Mouse (Mus musculus): ENCODE results near the gene Hectd1. TPM values are rescaled to one million over a fixed set of nuclear protein-coding genes. Genes with fewer than 3 reads are reported as not detected.

Hectd1 gene
- polyA plus RNA-seq, 1 experiment from 2014 or later, result 35.2 TPM

DNA sequence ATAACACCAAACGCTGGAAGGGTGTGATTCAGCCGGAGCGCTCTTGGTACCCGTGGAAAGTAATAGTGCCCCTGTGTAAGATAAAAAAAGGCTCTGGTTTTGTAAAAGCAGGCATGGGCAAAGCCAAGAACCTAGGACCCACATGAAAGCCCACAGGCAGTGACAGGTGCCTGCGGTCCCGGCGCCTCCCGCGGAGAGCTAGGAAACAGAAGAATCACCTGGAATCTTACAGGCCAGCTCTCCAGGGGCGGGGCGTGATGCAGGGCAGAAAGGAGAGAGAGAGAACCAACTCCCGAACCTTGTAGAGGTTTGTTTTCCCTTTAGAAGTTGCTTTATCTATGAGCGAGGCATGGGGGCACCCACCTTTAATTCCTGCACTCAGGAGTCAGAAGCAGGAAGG, 2.6 kb upstream of the Hectd1 start:
- Histone ChIP-seq H3K4me3 (no peak overlapping the region), H3K4me1 (peaks cover 10% of the 10 kb centered on the region; the same call in 1 of the 2 replicates), H3K9me3 (no peaks in the 10 kb centered on the region), H3K27ac (no peak overlapping the region; the same call in 1 of the 2 replicates), H3K27me3 (ENCODE audit: insufficient read depth, poor library complexity, severe bottlenecking) (no peaks in the 10 kb centered on the region), H3K36me3 (peaks cover 4% of the 10 kb centered on the region; the same call in 1 of the 2 replicates)
- DNase-seq (ENCODE audit: low spot score), result peak; percentile 64
- WGBS, result 74% methylated on average over 13 of the region's 13 CpGs

DNA sequence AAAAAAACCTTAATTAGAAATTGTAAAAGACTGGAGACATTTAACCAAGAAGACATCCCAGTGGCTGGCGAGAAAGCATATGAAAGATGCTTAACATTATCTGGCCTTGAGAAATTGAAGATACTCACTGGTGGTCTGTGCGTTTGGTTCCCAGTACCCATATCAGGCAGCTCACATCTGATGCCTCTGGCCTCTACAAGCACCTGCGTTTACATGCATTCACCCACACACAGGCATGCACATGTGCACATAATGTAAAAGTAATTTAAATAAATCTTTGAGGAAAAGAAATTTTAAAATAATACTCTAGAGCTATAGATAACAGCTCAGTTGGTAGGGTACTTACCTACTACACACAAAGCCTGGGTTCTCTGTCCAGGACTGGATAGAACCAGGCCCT, 2.0 kb upstream of the Hectd1 start:
- Histone ChIP-seq H3K27ac (no peak overlapping the region; the same call in 1 of the 2 replicates), H3K36me3 (peaks cover 7% of the 10 kb centered on the region; the same call in 1 of the 2 replicates)
- WGBS, result 92% methylated on average over 3 of the region's 3 CpGs

DNA sequence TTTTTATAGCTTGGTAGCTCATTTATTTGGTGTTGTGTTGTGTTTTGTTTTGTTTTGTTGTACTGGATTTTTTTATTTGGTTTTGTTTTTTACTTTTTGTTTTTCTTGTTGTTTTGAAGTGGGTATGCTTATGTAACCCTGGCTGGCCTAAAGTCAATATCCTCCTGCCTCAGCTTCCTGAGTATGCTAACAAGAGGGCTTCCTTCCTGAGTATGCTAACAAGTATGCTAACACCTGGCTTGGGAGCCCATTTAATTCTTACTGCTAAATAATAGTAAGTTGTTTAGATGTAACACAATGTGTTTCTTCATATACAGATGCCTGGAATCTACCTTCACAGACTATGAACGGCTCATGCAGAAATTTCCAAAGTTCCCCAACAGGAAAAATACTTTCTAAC, 1.3 kb upstream of the Hectd1 start:
- H3K27ac ChIP-seq, result peak overlapping the region; percentile 99

More for the DNA sequence above, 2.0 kb upstream of the Hectd1 start:
- Histone ChIP-seq H3K9me3 (no peaks in the 10 kb centered on the region), H3K4me3 (no peak overlapping the region), H3K27me3 (ENCODE audit: insufficient read depth, poor library complexity, severe bottlenecking) (no peaks in the 10 kb centered on the region), H3K4me1 (peaks cover 10% of the 10 kb centered on the region; the same call in 1 of the 2 replicates)
- DNase-seq (ENCODE audit: low spot score), result no peak

DNA sequence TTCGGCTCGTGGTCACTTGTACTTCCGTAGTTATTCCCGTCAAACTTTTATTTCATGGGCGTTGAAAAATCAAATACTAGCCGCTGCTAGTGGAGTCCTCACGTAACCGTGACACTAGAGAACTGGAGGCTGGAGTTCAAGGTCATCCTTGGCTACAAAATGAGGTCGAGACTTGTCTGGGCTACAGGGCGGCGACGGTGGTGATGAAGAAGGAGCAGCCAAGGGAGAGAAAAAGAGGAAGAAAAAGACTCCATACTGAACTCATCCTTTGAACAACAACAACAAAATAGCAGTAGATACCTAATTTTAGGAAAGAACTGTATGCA, 704 bp upstream of the Hectd1 start:
- H3K36me3 ChIP-seq, result peaks cover 14% of the 10 kb centered on the region
- H3K27me3 ChIP-seq (ENCODE audit: insufficient read depth, poor library complexity, severe bottlenecking), result no peaks in the 10 kb centered on the region
- peak overlapping the region; percentile 99 for H3K4me3 ChIP-seq
- H3K27ac ChIP-seq, result peak overlapping the region; percentile 99
- peaks cover 10% of the 10 kb centered on the region; the same call in 1 of the 2 replicates for H3K4me1 ChIP-seq
- no peak for DNase-seq (ENCODE audit: low spot score)
- under 1% methylated on average over 12 of the region's 12 CpGs for WGBS
- no peaks in the 10 kb centered on the region for H3K9me3 ChIP-seq

More for the DNA sequence above, 1.3 kb upstream of the Hectd1 start:
- Histone ChIP-seq H3K4me1 (peaks cover 10% of the 10 kb centered on the region; the same call in 1 of the 2 replicates), H3K9me3 (no peaks in the 10 kb centered on the region), H3K36me3 (peaks cover 10% of the 10 kb centered on the region; the same call in 1 of the 2 replicates), H3K27me3 (ENCODE audit: insufficient read depth, poor library complexity, severe bottlenecking) (no peaks in the 10 kb centered on the region), H3K4me3 (peak overlapping the region; percentile 99)
- 86% methylated on average over 1 of the region's 1 CpGs for WGBS
- no peak for DNase-seq (ENCODE audit: low spot score)

DNA sequence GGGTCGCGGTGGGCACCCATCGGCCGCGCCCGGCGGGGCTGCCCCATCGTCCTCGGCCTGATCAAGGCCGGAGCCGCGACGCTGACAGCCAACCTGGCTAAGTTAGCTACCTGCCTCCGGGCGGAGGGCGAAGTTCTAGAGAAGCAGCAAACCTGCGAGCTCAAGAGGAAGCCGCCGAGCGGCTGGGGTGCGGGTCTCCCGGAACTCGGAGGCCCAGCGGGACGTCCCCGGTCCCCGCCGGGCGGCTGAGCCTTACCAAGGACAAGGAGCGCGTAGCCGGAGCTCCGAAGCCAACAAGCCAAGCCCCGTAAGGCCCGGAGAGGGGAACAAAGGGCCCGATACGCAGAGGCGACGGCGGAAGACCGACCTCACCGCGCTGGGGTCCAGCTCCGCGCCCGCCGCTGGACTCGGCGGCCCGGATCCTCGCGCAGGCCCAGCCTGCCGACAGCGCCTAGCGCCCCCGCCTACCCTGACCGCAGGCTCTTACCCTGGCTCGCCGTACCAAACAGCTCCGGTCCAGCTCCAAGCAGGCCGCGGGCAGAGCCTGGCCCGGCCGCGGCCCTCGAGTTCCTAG, 533 bp downstream of the Hectd1 start:
- under 1% methylated on average over 66 of the region's 66 CpGs for whole genome bisulfite sequencing
- Histone ChIP-seq H3K36me3 (peaks cover 26% of the 10 kb centered on the region), H3K9me3 (no peaks in the 10 kb centered on the region), H3K27me3 (ENCODE audit: insufficient read depth, poor library complexity, severe bottlenecking) (no peaks in the 10 kb centered on the region), H3K4me3 (peak overlapping the region; percentile 99), H3K4me1 (peaks cover 10% of the 10 kb centered on the region; the same call in 1 of the 2 replicates), H3K27ac (peak overlapping the region; percentile 99)
- peak; percentile 87 for DNase-seq (ENCODE audit: low spot score)

DNA sequence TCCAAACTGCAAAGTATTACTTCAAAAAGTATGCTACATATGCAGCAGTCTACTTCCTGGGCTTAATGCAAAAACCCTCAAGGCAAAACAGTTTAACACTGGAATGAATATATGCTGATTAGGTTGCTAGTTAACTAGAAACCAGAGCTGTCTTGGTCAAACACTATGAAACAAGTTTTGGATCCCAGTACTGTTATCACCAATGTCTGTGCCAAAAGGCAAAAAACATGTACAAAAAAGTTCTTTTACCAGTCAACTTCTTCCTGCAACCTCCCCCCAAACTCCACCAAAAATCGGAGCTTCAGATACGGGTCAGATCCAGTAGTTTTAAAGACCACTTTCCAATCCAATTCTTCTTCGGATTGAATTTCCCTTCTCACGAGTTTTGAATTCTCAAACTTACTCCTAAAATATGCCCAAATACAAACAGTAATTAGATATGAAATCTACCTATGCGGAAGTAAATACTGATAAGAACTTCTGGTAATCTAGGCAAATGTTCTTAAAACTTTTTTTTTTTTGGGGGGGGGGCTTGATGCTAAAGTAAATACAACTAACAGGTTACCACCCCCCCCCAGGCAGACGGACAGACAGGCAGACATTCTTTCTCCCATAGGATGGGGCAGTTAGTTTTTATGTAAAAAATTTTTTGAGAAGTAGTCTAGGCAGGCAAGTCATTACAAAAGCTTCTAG, 1.2 kb downstream of the Hectd1 start:
- Histone ChIP-seq H3K9me3 (no peaks in the 10 kb centered on the region), H3K36me3 (peaks cover 26% of the 10 kb centered on the region), H3K27ac (peak overlapping the region; percentile 99), H3K27me3 (ENCODE audit: insufficient read depth, poor library complexity, severe bottlenecking) (no peaks in the 10 kb centered on the region), H3K4me3 (peak overlapping the region; percentile 99), H3K4me1 (peaks cover 10% of the 10 kb centered on the region; the same call in 1 of the 2 replicates)
- WGBS, result 23% methylated on average over 6 of the region's 6 CpGs
- DNase-seq (ENCODE audit: low spot score), result no peak

DNA sequence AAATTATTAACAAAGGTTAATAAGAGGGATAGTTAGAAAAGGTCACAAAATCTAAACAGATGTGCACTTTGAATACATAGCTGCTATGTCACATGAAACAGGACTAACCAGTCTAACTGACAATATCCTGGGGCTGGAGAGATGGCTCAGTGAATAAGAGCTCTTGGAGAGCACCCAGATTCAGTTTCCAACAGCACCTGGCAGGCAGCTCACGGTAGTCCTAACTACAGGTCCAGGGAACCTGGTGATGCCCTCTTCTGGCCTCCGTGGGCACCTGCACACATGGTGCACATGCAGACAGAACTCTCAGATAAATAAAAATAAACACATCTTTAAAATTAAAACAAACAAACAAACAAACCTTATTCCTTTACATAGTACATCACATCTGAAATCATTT, 4.0 kb downstream of the Hectd1 start:
- DNase-seq (ENCODE audit: low spot score), result no peak
- WGBS, result 91% methylated on average over 2 of the region's 2 CpGs

DNA sequence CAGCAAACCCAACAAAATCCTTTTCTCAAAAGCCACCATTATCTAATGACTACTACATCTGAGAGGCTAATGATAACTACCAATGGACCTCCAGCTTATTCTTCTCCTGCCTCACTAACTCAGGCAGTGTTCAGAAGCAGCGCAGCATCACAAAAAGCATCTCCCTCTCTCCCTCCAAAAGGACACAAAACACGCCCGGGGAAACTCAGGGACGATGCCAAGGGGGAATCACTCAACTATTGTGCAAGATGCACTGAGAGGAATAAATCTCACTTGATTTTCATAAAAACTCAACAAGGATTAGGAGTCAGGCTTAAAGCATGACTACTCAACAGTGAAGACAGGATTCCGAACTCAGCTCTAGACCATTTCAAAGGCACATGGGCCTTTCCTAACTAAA, 6.0 kb downstream of the Hectd1 start:
- no peak overlapping the region for H3K4me3 ChIP-seq
- no peaks in the 10 kb centered on the region for H3K27me3 ChIP-seq (ENCODE audit: insufficient read depth, poor library complexity, severe bottlenecking)
- no peak overlapping the region for H3K27ac ChIP-seq
- H3K9me3 ChIP-seq, result no peaks in the 10 kb centered on the region
- peaks cover 27% of the 10 kb centered on the region for H3K4me1 ChIP-seq
- H3K36me3 ChIP-seq, result peaks cover 31% of the 10 kb centered on the region
- WGBS, result 94% methylated on average over 5 of the region's 5 CpGs
- DNase-seq (ENCODE audit: low spot score), result no peak

More for the DNA sequence above, 4.0 kb downstream of the Hectd1 start:
- H3K27me3 ChIP-seq (ENCODE audit: insufficient read depth, poor library complexity, severe bottlenecking), result no peaks in the 10 kb centered on the region
- H3K9me3 ChIP-seq, result no peaks in the 10 kb centered on the region
- H3K36me3 ChIP-seq, result peaks cover 26% of the 10 kb centered on the region
- H3K4me3 ChIP-seq, result no peak overlapping the region
- peaks cover 22% of the 10 kb centered on the region for H3K4me1 ChIP-seq
- no peak overlapping the region for H3K27ac ChIP-seq

DNA sequence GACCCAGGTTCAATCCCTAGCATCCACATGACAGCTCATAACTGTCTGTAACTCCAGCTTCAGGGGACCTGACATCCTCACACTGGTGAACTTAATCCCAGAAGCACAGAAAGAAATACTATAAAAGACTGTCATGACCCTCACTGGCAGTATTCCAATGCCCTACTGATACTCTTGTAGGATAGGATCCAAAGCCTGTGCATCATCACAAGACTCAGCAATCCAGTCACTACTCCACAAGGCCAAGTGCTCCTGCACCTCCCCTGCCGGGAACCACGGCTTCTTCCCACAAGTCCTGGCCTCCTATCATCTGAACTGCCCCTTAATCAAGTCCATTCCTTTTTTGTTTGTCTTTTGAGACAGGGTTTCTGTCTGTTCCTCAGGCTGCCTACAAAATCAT, 6.5 kb downstream of the Hectd1 start:
- Histone ChIP-seq H3K36me3 (peaks cover 31% of the 10 kb centered on the region), H3K4me1 (peaks cover 31% of the 10 kb centered on the region), H3K9me3 (no peaks in the 10 kb centered on the region), H3K4me3 (no peak overlapping the region), H3K27ac (no peak overlapping the region), H3K27me3 (ENCODE audit: insufficient read depth, poor library complexity, severe bottlenecking) (no peaks in the 10 kb centered on the region)
- WGBS, result 59% methylated on average over 2 of the region's 2 CpGs
- DNase-seq (ENCODE audit: low spot score), result no peak

DNA sequence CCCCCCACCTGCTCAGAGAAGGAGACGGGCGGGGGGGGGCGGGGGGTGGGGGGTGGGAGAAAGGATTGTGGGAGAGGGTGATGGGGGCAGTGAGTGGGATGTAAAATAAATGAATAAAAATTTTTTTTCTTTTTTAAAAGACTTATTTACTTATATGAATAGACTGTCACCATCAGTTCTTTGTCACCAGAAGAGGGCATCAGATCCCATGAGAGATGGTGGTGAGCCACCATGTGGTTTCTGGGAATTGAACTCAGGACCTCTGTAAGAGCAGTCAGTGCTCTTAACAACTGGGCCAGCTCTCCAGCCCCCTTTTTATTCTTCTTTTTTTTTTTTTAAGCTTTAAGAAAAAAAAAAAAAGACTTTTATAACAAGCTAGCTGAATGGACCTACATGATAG, 7.1 kb downstream of the Hectd1 start:
- peaks cover 30% of the 10 kb centered on the region for H3K36me3 ChIP-seq
- no peaks in the 10 kb centered on the region for H3K9me3 ChIP-seq
- H3K4me1 ChIP-seq, result peaks cover 30% of the 10 kb centered on the region
- WGBS, result 90% methylated on average over 3 of the region's 3 CpGs
- DNase-seq (ENCODE audit: low spot score), result no peak
- no peak overlapping the region for H3K4me3 ChIP-seq
- H3K27me3 ChIP-seq (ENCODE audit: insufficient read depth, poor library complexity, severe bottlenecking), result no peaks in the 10 kb centered on the region
- no peak overlapping the region for H3K27ac ChIP-seq

DNA sequence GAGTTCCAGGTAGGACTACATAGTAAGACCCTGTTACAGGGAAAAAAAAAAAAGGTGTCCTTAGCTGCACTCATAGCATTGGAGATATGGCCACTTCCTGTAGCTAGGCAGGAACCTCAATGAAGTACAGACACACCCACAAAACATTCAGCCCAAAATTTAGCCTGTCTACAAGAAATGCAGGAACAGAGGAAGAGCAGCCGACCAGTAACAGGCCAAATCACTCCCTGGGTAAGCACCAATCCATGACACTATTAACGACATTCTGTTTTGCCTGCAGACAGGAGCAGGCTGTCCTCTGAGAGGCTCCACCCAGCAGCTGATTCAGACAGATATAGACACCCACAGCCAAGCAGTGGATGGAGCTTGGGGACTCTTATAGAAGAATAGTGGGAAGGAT, 8.1 kb downstream of the Hectd1 start:
- H3K36me3 ChIP-seq, result peaks cover 24% of the 10 kb centered on the region
- H3K9me3 ChIP-seq, result no peaks in the 10 kb centered on the region
- no peak for DNase-seq (ENCODE audit: low spot score)
- H3K27me3 ChIP-seq (ENCODE audit: insufficient read depth, poor library complexity, severe bottlenecking), result no peaks in the 10 kb centered on the region
- WGBS, result 36% methylated on average over 2 of the region's 2 CpGs
- peaks cover 27% of the 10 kb centered on the region for H3K4me1 ChIP-seq
- H3K4me3 ChIP-seq, result no peak overlapping the region
- H3K27ac ChIP-seq, result no peak overlapping the region

DNA sequence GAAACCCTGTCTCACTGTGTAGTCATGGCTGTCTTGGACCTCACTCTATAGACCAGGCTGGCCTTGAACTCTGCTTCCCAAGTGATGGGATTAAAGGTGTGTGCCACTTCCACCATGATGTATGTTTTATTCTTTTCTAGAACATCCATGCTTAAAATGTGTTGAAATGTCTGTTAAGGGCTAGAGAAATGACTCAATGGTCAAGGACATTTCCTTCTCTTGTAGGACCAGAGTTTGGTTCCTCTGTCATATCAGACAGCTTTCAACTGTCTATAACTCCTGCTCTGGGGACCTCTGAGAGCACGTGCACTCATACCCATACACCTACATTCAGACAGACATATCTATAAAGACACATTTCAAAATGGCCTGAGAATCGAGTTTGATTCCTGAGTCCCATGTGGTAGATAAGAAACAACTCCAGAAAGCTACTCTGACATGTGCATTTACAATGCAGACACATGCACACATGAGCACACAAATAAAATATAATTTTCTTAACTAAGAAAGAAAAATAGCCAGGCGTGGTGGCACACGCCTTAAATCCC, 9.3 kb downstream of the Hectd1 start:
- WGBS, result 89% methylated on average over 4 of the region's 4 CpGs
- no peak for DNase-seq (ENCODE audit: low spot score)
- Histone ChIP-seq H3K4me3 (no peak overlapping the region), H3K9me3 (no peaks in the 10 kb centered on the region), H3K27ac (no peak overlapping the region), H3K4me1 (peaks cover 27% of the 10 kb centered on the region), H3K36me3 (peaks cover 19% of the 10 kb centered on the region), H3K27me3 (ENCODE audit: insufficient read depth, poor library complexity, severe bottlenecking) (no peaks in the 10 kb centered on the region)

All from heart, embryonic 10.5 days (tissue).